Mouse (Mus musculus): Measurements from ENCODE around the gene Gm39115.

- TF ChIP-seq CTCF (IDR thresholded peaks at IDR 0.05; ENCODE audit: control insufficient read depth, insufficient read depth, low read length) (no peak), POLR2A (IDR thresholded peaks at IDR 0.05; ENCODE audit: borderline replicate concordance, control insufficient read depth, low read depth, low read length) (no peak)
These were observed 4.9 kb upstream of the Gm39115 start for GRCm38 (mm10) chr7:142140696-142141095.
